Mouse (Mus musculus) MEL (cell line): ENCODE measurements at regions not wholly inside any gene's neighbourhood (a gene's known extent, or its start where the extent isn't known, plus 50 kb on each side); places are given as distances from the start of the nearest gene placed in this dataset.
"Not testable (repeated sequence)": the region's sequence is repeated elsewhere in the genome, so short reads cannot be mapped to it uniquely, and the experiment has no call there.

Experiments
- DNase-seq: peaks from one replicate; pipeline ENCODE4 v3.0.0; 2011; ENCODE audit warnings: low read depth, low spot score
- H3K27ac ChIP-seq: 2 replicates; pipeline ENCODE4 v1.5.1; 2012; ENCODE audit warnings: low read depth, mild to moderate bottlenecking, control low read depth, low read length, moderate library complexity; ENCODE audit not compliant: control insufficient read depth
- H3K27me3 ChIP-seq, 2 experiments: fragments of 150-350 bp in 1 of 2; sonication (generic) in 1 of 2; 2 replicates each; pipeline ENCODE4 v1.6.1; 2012; ENCODE audit warnings: low read length in 2 of 2, mild to moderate bottlenecking in 2 of 2, improper control_type of control experiment in 1 of 2, moderate library complexity in 1 of 2; ENCODE audit not compliant: insufficient read depth in 2 of 2, control insufficient read depth in 1 of 2
- H3K36me3 ChIP-seq, 2 experiments: 2 replicates each; pipeline ENCODE4 v1.6.1; 2012 to 2014; ENCODE audit warnings: low read length in 2 of 2, improper control_type of control experiment in 1 of 2, inconsistent platforms in 1 of 2, mild to moderate bottlenecking in 1 of 2; ENCODE audit not compliant: insufficient read depth in 2 of 2, control insufficient read depth in 1 of 2
- H3K4me1 ChIP-seq, 2 experiments: fragments of 150-350 bp in 1 of 2; sonication (generic) in 1 of 2; 2 replicates each; pipeline ENCODE4 v1.6.1; 2012; ENCODE audit warnings: low read length in 2 of 2, improper control_type of control experiment in 1 of 2, mild to moderate bottlenecking in 1 of 2; ENCODE audit not compliant: insufficient read depth in 2 of 2, control insufficient read depth in 1 of 2
- H3K4me3 ChIP-seq, 2 experiments: fragments of 150-350 bp in 1 of 2; sonication (generic) in 1 of 2; 2 replicates each; pipeline ENCODE4 v1.5.1; 2012; ENCODE audit warnings: low read depth in 2 of 2, low read length in 2 of 2, mild to moderate bottlenecking in 2 of 2, moderate library complexity in 2 of 2, control low read depth in 1 of 2, improper control_type of control experiment in 1 of 2; ENCODE audit not compliant: control insufficient read depth in 1 of 2, insufficient read depth in 1 of 2
- H3K79me2 ChIP-seq: 2 replicates; pipeline ENCODE4 v1.6.1; 2012; ENCODE audit warnings: mild to moderate bottlenecking, low read length, moderate library complexity; ENCODE audit not compliant: control insufficient read depth, poor library complexity, insufficient read depth
- H3K9ac ChIP-seq: 2 replicates; pipeline ENCODE4 v1.6.1; 2012; ENCODE audit warnings: low read depth, mild to moderate bottlenecking, control low read depth, low read length, moderate library complexity; ENCODE audit not compliant: control insufficient read depth, poor library complexity, severe bottlenecking
- H3K9me3 ChIP-seq: fragments of 150-350 bp; sonication (generic); replicated peaks from 2 replicates; pipeline ENCODE4 v1.6.1; 2012; ENCODE audit warnings: mild to moderate bottlenecking, low read length, improper control_type of control experiment, moderate library complexity; ENCODE audit not compliant: insufficient read depth
- E2F4 ChIP-seq: IDR thresholded peaks from 2 replicates; pipeline ENCODE4 v1.6.1; 2011; ENCODE audit warnings: low read depth, low read length, improper control_type of control experiment, borderline replicate concordance
- ELF1 ChIP-seq: IDR thresholded peaks from 2 replicates; pipeline ENCODE4 v1.6.1; 2014; ENCODE audit warnings: low read depth, mild to moderate bottlenecking, inconsistent platforms, low read length, improper control_type of control experiment, moderate library complexity
- GATA1 ChIP-seq: IDR thresholded peaks from 2 replicates; pipeline ENCODE4 v1.6.1; 2011; ENCODE audit warnings: low read depth, low read length, improper control_type of control experiment
- JUND ChIP-seq: IDR thresholded peaks from 2 replicates; pipeline ENCODE4 v1.6.1; 2011; ENCODE audit warnings: low read depth, mild to moderate bottlenecking, improper control_type of control experiment, low read length
- MAX ChIP-seq: IDR thresholded peaks from 2 replicates; pipeline ENCODE4 v1.6.1; 2011; ENCODE audit warnings: low read length, improper control_type of control experiment
- MEF2A ChIP-seq: IDR thresholded peaks from 2 replicates; pipeline ENCODE4 v1.6.1; 2014; ENCODE audit warnings: low read depth, mild to moderate bottlenecking, inconsistent platforms, low read length, improper control_type of control experiment; ENCODE audit not compliant: poor library complexity, insufficient replicate concordance, severe bottlenecking; ENCODE audit errors: extremely low read depth
- NELFE ChIP-seq: IDR thresholded peaks from 2 replicates; pipeline ENCODE4 v1.6.1; 2011; ENCODE audit warnings: low read depth, low read length, improper control_type of control experiment
- NRF1 ChIP-seq: IDR thresholded peaks from 2 replicates; pipeline ENCODE4 v1.6.1; 2014; ENCODE audit warnings: low read depth, mild to moderate bottlenecking, inconsistent platforms, low read length, improper control_type of control experiment, moderate library complexity; ENCODE audit not compliant: poor library complexity, insufficient read depth, severe bottlenecking
- POLR2AphosphoS2 ChIP-seq: IDR thresholded peaks from 2 replicates; pipeline ENCODE4 v1.6.1; 2011; ENCODE audit warnings: low read length, improper control_type of control experiment
- SIN3A ChIP-seq: IDR thresholded peaks from 2 replicates; pipeline ENCODE4 v1.6.1; 2012; ENCODE audit warnings: low read length, improper control_type of control experiment, inconsistent platforms
- TAL1 ChIP-seq: IDR thresholded peaks from 2 replicates; pipeline ENCODE4 v1.6.1; 2012; ENCODE audit warnings: mild to moderate bottlenecking, inconsistent platforms, low read length, moderate library complexity, mixed read lengths
- USF1 ChIP-seq: IDR thresholded peaks from 2 replicates; pipeline ENCODE4 v1.6.1; 2014; ENCODE audit warnings: low read depth, mild to moderate bottlenecking, inconsistent platforms, low read length, improper control_type of control experiment, moderate library complexity
- ZKSCAN1 ChIP-seq: IDR thresholded peaks from 2 replicates; pipeline ENCODE4 v1.6.1; 2012; ENCODE audit warnings: low read depth, mild to moderate bottlenecking, inconsistent platforms, low read length, improper control_type of control experiment, moderate library complexity
- ZMIZ1 ChIP-seq: IDR thresholded peaks from 2 replicates; pipeline ENCODE4 v1.6.1; 2012; ENCODE audit warnings: low read depth, mild to moderate bottlenecking, inconsistent platforms, low read length, improper control_type of control experiment, moderate library complexity

DNA sequence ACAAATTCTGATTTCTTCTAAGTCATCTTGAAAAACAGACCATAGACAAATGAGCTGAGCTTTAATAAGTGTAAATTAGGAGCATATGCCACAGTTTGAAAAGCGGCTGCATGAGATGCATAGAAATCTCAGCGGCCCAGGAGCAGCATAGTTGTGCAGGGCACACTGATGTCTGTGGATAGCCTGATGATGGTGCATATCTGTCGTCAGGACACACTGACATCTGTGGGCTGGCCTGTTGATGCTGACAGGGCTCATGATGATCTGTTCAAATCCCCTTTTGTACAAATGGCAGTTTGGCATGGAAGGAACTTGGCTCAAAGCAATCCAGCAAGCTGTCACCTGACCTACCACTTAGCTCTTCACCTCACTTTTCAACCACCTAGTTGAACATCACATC lies 128.5 kb upstream of the Vrk2 start:
- no peak overlapping the region for H3K4me3 ChIP-seq
- no peaks in the 10 kb centered on the region for H3K79me2 ChIP-seq
- H3K9me3 ChIP-seq, result no peaks in the 10 kb centered on the region
- H3K27me3 ChIP-seq, result peaks cover 1 to 2% of the 10 kb centered on the region in 2 experiments; a peak in 3 of 4 replicates
- H3K9ac ChIP-seq, result no peak overlapping the region
- H3K4me1 ChIP-seq, result no peaks in the 10 kb centered on the region
- no peak for TF ChIP-seq MEF2A
- no peak for TF ChIP-seq ELF1
- no peak for TF ChIP-seq SIN3A
- no peak for TF ChIP-seq TAL1
- TF ChIP-seq POLR2AphosphoS2, result no peak
- no peak for TF ChIP-seq NELFE
- TF ChIP-seq USF1, result no peak
- TF ChIP-seq ZKSCAN1, result no peak
- no peak for TF ChIP-seq NRF1
- no peak for TF ChIP-seq E2F4
- TF ChIP-seq MAX, result no peak
- H3K27ac ChIP-seq, result no peak overlapping the region
- DNase-seq, result no peak
- H3K36me3 ChIP-seq, result no peaks in the 10 kb centered on the region

- no peak for DNase-seq
- Histone ChIP-seq H3K4me1 (no peaks in the 10 kb centered on the region), H3K27me3 (peaks cover 0 to 4% of the 10 kb centered on the region in 2 experiments; a peak in 3 of 4 replicates), H3K36me3 (no peaks in the 10 kb centered on the region), H3K27ac (no peak overlapping the region), H3K9ac (no peak overlapping the region), H3K9me3 (no peaks in the 10 kb centered on the region), H3K79me2 (no peaks in the 10 kb centered on the region), H3K4me3 (no peak overlapping the region)
- TF ChIP-seq USF1 (no peak), JUND (no peak), NELFE (no peak), ZMIZ1 (no peak), GATA1 (no peak), POLR2AphosphoS2 (no peak)
These were observed 127.4 kb upstream of the Vrk2 start for GRCm38 (mm10) chr11:26721173-26721572.

- H3K4me3 ChIP-seq, H3K79me2 ChIP-seq, H3K27me3 ChIP-seq, H3K9me3 ChIP-seq, H3K9ac ChIP-seq, H3K4me1 ChIP-seq, H3K36me3 ChIP-seq, H3K27ac ChIP-seq, DNase-seq: not testable (repeated sequence)
These were observed 117.4 kb upstream of the Vrk2 start for GRCm38 (mm10) chr11:26711237-26711636.
